Mouse (Mus musculus): ENCODE results near the gene Ascc3. TPM values are rescaled to one million over a fixed set of nuclear protein-coding genes. Genes with fewer than 3 reads are reported as not detected.

Ascc3 gene
- total RNA-seq, 2 experiments from 2014 or later, result 32.0 to 46.3 TPM

DNA sequence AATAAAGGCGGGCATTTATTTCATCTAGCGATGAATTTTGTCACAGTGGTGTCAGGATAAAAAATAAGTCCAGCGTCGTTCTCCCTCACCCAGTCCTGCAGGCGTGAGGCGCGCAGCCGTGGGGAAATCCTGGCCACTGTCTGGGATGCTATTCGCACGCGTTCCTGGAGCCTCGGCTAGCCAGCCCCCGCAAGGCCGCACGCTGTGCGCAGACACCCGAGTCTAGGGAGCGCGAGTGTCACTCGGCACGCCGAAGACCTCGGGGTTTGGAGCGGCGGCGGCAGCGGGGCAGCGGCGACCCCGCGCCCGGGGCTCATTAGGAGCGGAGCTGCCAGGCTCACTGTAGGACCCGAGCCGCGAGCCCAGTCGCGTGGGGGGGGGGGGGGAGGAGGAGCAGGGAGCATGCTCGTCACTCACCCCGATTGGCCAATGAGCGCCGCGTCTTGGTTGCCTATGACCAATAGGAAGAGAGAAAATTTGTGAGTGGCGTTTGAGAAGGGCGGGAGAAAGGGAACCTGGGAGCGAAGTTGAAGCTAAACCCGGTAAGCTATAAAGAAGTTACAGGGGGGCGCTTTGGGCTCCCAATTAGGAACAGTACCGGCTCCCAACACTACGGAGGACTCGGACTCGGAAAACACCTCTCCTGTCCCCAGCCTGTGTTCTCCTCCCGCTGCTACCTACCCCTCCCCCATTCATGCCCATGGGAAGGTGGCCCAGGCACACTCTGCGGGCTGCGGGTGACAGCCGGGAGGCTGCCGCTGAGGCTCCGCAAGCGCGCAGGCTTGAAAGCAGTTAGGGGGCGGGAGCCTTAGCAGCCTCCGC lies 301.9 kb downstream of the Ascc3 start, which contains the start of gene Sim1:
Gene Sim1, plus strand, starts transcription at position 585 of the 822 bp plus-strand sequence.
- peak; percentile 45 for ATAC-seq (ENCODE audit: poor library complexity, severe bottlenecking)

GRCm38 (mm10) chr10:50895091-50895790 lies 302.8 kb downstream of the Ascc3 start:
- 0 out of 2 replicates have a peak, but pooled peaks have one; percentile 5 for ATAC-seq (ENCODE audit: poor library complexity, severe bottlenecking)

DNA sequence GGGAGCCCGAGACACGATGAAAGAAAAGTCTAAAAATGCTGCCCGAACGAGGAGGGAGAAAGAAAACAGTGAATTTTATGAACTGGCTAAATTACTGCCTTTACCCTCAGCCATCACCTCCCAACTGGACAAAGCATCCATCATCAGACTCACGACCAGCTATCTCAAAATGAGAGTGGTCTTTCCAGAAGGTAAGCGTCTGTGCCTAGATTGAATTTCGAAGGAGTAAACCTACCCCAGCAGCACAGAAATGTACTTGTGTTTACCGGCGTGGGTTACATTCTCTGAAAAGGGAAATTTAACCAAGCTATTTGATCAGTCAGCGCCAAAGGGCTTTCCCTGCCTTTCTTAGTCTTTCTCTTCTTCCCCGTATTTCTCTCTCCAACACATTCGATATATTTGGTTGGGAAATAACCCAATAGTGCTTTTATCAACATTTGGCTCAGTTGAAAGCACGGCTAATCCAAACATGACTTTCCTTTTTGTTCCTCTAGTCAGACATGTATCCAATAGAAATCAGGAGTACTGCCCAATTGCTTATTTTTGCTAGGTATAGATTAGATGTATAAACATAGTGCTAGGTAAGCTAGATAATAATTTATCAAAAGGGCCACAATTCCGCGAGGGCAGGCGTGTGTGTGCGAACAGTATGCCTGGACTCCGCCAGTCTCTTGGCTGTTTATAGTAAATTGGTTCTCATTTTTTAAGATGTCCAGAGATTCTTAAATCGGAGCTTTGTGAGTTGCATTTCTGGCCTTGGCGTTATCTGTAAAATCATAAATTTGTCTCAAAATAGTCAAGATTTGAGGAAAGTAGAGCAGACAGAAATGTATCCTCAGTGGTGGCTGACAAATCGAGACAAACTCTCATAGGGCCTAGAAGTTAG lies 303.7 kb downstream of the Ascc3 start:
- no peak for ATAC-seq (ENCODE audit: poor library complexity, severe bottlenecking)

DNA sequence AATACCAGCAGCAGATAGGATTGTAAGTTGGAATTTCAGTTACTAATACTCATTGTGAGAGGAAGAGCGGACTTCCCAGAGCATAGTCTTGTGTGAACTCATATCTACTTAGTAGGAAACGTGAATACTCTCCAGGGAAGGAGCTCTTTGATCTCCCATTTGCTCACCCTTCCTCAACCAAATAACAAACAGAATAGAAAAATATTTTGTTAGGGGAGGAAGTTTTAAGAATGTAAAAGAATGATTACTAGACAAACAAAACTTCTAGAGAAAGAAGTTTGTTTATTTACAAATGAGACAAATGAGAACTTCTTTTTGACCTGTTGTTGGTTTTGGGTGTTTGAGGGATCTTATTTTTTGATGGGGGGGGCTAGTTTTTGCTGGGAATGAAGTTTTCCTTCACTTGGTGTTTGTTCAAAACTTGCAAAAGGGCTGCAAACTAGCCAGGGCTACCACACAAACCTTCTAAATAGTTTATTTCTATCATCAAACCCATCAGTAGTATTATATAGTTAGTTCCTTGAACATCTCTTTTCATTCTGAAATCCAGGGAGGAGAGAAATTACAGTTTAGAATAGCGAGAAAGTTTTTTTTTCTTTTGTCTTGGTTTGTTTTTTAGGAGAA lies 304.4 kb downstream of the Ascc3 start:
- no peak for ATAC-seq (ENCODE audit: poor library complexity, severe bottlenecking)

DNA sequence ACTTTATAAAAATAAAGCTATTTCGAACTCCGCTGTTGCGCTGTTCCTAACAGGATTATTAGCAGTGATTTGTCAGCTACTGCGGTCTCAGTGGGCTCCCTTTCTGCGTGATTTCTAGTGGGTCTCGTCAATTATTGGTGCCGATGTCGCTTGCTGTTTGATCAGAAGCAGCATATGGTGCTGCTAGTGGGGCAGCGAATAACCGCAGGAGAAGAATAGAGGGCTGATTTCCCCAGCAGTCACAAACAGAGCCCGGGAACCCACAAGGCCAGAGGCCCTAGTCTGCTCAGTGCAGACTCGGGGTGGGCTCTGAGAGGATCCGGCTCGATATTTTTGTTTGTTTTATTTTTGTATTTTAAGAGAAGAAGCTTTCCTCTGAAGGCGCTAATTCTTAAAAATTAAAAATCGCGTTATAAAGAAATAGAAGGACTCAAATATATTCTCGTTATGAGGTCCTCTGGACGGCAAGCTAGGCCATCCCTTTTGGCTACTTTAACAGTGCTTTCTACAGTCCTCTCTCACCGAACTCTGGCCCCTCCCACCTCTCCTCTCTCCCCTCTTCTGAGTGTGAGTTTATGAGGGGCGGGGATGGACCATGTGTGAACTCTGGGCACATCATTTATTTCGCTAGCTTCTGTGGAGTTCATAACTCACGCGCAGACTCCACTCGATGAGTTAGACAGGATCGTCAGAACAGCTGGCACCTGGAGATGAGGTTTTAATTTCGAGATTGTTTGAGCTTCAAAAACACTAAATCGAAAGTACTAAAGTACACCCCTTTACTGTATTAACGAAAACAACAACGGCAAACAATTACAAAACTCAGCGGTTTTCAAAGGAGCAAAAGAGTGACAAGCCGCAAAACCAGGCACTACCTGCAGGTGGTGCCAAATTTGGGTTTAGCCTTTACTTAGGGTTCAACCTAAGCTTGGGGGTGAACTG lies 305.3 kb downstream of the Ascc3 start:
- ATAC-seq (ENCODE audit: poor library complexity, severe bottlenecking), result 0 out of 2 replicates have a peak, but pooled peaks have one; percentile 30

- ATAC-seq (ENCODE audit: poor library complexity, severe bottlenecking), result no peak
Measured at GRCm38 (mm10) chr10:50898621-50899020, 306.2 kb downstream of the Ascc3 start.

DNA sequence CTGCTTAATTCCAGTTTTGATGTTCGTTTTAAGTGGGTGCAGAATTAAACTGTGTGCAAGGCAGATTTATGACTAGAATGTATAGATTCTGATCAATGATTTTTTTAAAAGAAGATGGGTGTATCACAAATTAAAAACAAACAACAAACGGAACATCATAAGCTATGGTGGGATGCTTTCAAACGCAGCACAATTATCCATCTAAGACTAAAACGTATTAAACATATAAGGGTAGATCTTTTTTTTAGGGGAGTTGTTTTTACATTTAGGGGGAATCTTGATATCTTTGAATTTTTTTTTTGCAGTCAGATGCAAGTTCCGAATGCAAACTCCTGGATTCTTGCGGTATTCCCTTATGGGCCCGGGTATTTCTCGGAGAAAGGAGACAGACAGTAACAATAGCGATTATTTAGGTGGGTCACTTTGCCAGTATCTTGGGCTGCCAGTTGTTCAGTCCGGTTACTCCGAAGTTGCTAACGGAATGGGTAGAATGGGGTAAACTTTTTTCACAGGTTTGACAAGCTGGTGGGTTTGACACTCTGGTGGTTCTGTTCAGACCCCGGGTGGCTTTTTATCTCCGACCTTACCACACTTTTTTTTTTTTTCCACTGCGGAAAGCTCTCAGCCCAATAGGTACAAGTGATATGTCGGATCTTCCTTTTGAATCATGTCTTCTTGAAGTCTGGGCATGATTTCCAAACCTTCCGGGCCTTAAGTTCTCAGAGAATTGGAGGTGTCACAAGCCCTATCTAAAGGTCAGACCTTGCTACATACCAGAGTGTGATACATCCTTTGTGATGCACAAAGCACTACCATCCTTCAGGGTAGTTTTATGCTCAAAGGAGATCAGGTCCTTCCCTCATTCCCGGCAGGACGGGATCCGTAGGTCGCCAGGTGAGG lies 307.6 kb downstream of the Ascc3 start:
- ATAC-seq (ENCODE audit: poor library complexity, severe bottlenecking), result no peak

Measured in megakaryocyte, adult 5-6 weeks (primary cell).